Mouse (Mus musculus) embryonic facial prominence, embryonic 15.5 days (tissue): ENCODE measurements around the gene Rad51b. TPM values are rescaled to one million over a fixed set of nuclear protein-coding genes. Genes with fewer than 3 reads are reported as not detected.

ENCODE experiments used
- ATAC-seq: fragments of 200-750 bp; cut with Nextera tagmentation; 2 replicates; pipeline ENCODE4 v1.8.0; 2017; ENCODE audit warnings: low read depth, moderate TSS enrichment; ENCODE audit not compliant: insufficient number of reproducible peaks, low FRiP score, low TSS enrichment
- H3K27ac ChIP-seq: fragments of 300-500 bp; sonication (generic); replicated peaks from 2 replicates; pipeline ENCODE4 v1.5.1; 2015; ENCODE audit warnings: mild to moderate bottlenecking, inconsistent platforms
- H3K27me3 ChIP-seq: fragments of 300-500 bp; sonication (generic); 2 replicates; pipeline ENCODE4 v1.6.1; 2015; ENCODE audit warnings: inconsistent platforms
- H3K36me3 ChIP-seq: fragments of 300-500 bp; sonication (generic); 2 replicates; pipeline ENCODE4 v1.6.1; 2015; ENCODE audit warnings: mild to moderate bottlenecking, inconsistent platforms
- H3K4me1 ChIP-seq: fragments of 300-500 bp; sonication (generic); 2 replicates; pipeline ENCODE4 v1.6.1; 2015; ENCODE audit warnings: inconsistent platforms
- H3K4me2 ChIP-seq: fragments of 300-500 bp; sonication (generic); replicated peaks from 2 replicates; pipeline ENCODE4 v1.6.1; 2015; ENCODE audit warnings: mild to moderate bottlenecking, inconsistent platforms
- H3K4me3 ChIP-seq: fragments of 300-500 bp; sonication (generic); replicated peaks from 2 replicates; pipeline ENCODE4 v1.5.1; 2015; ENCODE audit warnings: mild to moderate bottlenecking, inconsistent platforms
- H3K9ac ChIP-seq: fragments of 300-500 bp; sonication (generic); 2 replicates; pipeline ENCODE4 v1.6.1; 2015; ENCODE audit warnings: inconsistent platforms
- H3K9me3 ChIP-seq: fragments of 300-500 bp; sonication (generic); replicated peaks from 2 replicates; pipeline ENCODE4 v1.6.1; 2016; ENCODE audit warnings: inconsistent platforms
- WGBS: fragments of 180-500 bp; shearing (Covaris S2); methylation state at CpG from one replicate; pipeline ENCODE4 v1.1.7; 2015; 5-methylcytosine and 5-hydroxymethylcytosine counted together
- polyA plus RNA-seq: library from polyadenylated mRNA; unstranded; fragments of >200 nt; fragmentation: Nextera tagmentation; extraction: Ambion mirVana; gene quantifications from 2 replicates; pipeline ENCODE4 v1.2.1, GENCODE M21; 2015

Gene Rad51b
- polyA plus RNA-seq, 1 experiment from 2014 or later = 7.3 TPM

GRCm38 (mm10) chr12:79559410-79560015 is 262.4 kb downstream of the Rad51b start:
- 54% methylated on average over 4 of the region's 4 CpGs for WGBS
- no peaks in the 10 kb centered on the region for H3K9me3 ChIP-seq
- no peak overlapping the region for H3K4me3 ChIP-seq
- no peaks in the 10 kb centered on the region for H3K27me3 ChIP-seq
- no peak overlapping the region for H3K9ac ChIP-seq
- H3K4me1 ChIP-seq = 0 out of 2 replicates have a peak, but pooled peaks cover 6% of the 10 kb centered on the region
- ATAC-seq = no peak
- no peak overlapping the region for H3K4me2 ChIP-seq
- H3K27ac ChIP-seq = peak overlapping the region; percentile 78
- no peaks in the 10 kb centered on the region for H3K36me3 ChIP-seq

DNA sequence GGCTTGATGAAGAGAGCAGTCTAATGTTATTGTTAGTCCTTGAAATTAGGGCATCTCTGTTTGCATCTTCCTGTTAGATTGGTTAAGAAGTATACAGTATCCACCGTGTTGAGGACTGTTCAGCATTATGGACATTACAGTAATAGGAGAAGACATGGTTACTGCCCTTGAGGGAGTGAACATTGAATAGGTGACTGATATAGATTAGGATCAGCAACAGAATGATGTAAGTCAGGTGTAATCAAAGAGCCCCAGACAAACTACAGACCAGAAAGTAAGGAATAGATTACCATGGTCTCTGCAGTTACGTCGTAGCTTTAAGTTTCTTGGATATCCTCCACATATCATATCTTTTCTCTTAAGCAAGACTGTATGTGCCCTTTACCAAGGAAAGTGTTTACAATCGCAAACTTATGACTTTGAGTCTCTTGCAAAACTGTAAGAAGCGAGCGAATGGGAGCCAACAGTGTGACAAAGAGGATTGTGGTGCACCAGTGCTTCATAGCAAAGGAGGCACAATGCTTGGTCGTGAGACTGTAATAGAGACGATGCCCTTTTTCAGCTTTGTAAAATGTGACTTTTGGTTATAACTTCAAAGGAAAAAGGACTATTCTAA is 263.1 kb downstream of the Rad51b start:
- Histone ChIP-seq H3K36me3 (no peaks in the 10 kb centered on the region), H3K27ac (peak overlapping the region; percentile 78), H3K9ac (no peak overlapping the region), H3K4me2 (no peak overlapping the region), H3K4me1 (0 out of 2 replicates have a peak, but pooled peaks cover 6% of the 10 kb centered on the region), H3K4me3 (no peak overlapping the region), H3K9me3 (no peaks in the 10 kb centered on the region), H3K27me3 (no peaks in the 10 kb centered on the region)
- 42% methylated on average over 8 of the region's 8 CpGs for WGBS
- ATAC-seq = no peak

DNA sequence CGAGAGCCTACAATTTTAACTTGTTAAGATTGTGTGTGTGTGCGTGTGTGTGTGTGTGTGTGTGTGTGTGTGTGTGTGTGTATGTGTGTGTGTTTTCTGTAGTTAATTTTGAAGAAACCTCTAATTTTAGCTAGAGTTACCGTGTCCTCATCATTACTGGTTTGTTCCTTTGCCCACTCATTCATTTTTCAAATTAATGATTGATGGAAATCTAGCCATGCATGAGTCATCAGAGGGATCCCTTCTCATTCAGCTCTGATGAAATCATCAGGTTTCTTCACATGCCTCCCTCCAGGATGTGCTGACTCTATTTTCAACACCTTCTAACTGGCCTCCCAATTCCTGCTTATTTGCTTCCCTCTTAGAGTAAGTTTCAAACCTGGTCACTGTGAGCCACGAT is 263.8 kb downstream of the Rad51b start:
- no peak for ATAC-seq
- Histone ChIP-seq H3K36me3 (no peaks in the 10 kb centered on the region), H3K9me3 (no peaks in the 10 kb centered on the region), H3K27ac (0 out of 2 replicates have a peak overlapping the region, but pooled peaks have one; percentile 1), H3K27me3 (no peaks in the 10 kb centered on the region), H3K4me2 (no peak overlapping the region), H3K4me3 (no peak overlapping the region), H3K4me1 (0 out of 2 replicates have a peak, but pooled peaks cover 6% of the 10 kb centered on the region), H3K9ac (no peak overlapping the region)
- WGBS = 57% methylated on average over 4 of the region's 4 CpGs

DNA sequence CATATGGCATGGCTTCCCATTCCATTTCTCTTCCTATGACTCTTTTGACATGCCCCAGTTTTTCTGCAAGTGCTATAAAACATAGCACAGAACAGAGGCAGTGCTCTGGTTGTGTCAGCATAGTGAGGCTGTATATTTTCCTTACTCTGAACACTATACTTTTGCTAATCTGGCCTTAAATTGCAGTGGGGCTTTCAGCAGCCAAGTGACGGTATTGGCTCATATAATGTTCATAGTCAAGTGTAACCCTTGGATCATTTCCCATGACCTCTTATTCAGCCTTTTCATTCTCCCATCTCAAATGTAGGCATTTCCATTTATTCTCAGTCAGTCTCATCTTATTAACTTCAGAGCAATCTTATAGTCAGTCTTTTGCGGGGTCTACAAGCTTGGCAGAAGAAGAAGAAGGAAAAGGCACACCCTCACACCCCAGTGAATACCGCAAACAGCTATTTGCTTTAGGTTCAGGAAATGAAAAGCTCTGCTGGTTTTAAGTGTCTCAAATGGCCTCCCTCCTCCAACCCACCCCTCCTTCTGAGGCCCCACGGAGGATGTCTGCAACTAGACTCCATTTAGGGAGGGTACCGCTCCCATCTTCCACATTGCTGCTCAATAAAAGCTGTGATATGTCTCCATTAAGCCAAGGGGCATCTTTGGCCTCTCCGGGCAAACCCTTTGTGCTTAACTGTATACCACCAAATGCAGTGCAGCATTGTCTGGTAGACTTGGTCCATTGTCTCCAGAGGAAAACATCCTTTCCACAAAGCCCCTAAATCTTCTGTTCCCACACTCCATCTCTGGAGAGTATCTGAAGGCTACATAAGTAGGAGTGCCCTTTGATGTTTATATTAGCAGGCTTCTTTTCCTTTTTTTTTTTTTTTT is 277.3 kb downstream of the Rad51b start:
- 53% methylated on average over 6 of the region's 6 CpGs for WGBS
- Histone ChIP-seq H3K9me3 (no peaks in the 10 kb centered on the region), H3K4me1 (peaks cover 12% of the 10 kb centered on the region), H3K36me3 (no peaks in the 10 kb centered on the region), H3K4me3 (no peak overlapping the region), H3K9ac (no peak overlapping the region), H3K27me3 (no peaks in the 10 kb centered on the region), H3K4me2 (no peak overlapping the region), H3K27ac (peak overlapping the region; percentile 63)
- ATAC-seq = peak; percentile 72

- Histone ChIP-seq H3K27me3 (no peaks in the 10 kb centered on the region), H3K4me3 (no peak overlapping the region), H3K4me2 (no peak overlapping the region), H3K4me1 (peaks cover 15% of the 10 kb centered on the region), H3K27ac (peak overlapping the region; percentile 63; the same call in 1 of the 2 replicates), H3K9ac (no peak overlapping the region), H3K36me3 (no peaks in the 10 kb centered on the region), H3K9me3 (no peaks in the 10 kb centered on the region)
- ATAC-seq = no peak
- 48% methylated on average over 7 of the region's 7 CpGs for WGBS
These were observed 278.0 kb downstream of the Rad51b start for GRCm38 (mm10) chr12:79575041-79575541.

- no peak for ATAC-seq
- H3K27me3 ChIP-seq = no peaks in the 10 kb centered on the region
- no peak overlapping the region for H3K4me3 ChIP-seq
- no peaks in the 10 kb centered on the region for H3K9me3 ChIP-seq
- 82% methylated on average over 2 of the region's 2 CpGs for whole genome bisulfite sequencing
- H3K27ac ChIP-seq = no peak overlapping the region; the same call in 1 of the 2 replicates
- no peak overlapping the region for H3K4me2 ChIP-seq
- no peaks in the 10 kb centered on the region for H3K36me3 ChIP-seq
- H3K9ac ChIP-seq = no peak overlapping the region
- peaks cover 15% of the 10 kb centered on the region for H3K4me1 ChIP-seq
These were observed 280.4 kb downstream of the Rad51b start for GRCm38 (mm10) chr12:79577525-79577924.

DNA sequence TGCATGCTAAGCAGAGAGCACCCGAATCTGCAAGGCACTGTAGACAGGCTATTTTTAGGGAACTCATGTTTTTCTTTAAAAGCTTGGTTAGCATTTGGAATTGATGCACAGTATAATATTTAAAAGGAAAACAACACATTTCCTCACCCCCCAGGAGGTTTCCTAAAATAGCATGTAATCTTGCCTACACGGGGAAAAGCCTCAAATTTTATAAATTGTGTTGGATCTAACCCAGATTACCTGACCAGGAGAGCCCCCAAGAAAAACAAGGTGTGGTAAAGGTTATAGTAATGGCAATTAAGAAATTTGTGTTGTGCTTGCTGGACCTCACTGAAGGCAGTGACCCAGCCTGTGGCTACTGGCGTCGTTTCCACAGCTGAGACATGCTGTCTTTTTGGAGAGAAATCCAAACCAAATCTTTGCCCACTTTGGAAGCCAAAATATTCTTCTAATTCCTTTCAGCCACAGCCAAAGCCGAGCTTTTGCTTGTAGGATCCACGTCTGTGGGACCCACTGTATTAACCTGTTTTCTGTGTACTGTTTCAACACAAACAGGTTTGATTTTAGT is 282.0 kb downstream of the Rad51b start:
- Histone ChIP-seq H3K9me3 (no peaks in the 10 kb centered on the region), H3K36me3 (no peaks in the 10 kb centered on the region), H3K4me2 (no peak overlapping the region), H3K9ac (no peak overlapping the region), H3K27me3 (no peaks in the 10 kb centered on the region), H3K4me3 (no peak overlapping the region), H3K4me1 (peaks cover 13% of the 10 kb centered on the region), H3K27ac (peak overlapping the region; percentile 60)
- ATAC-seq = no peak
- WGBS = 45% methylated on average over 6 of the region's 6 CpGs

DNA sequence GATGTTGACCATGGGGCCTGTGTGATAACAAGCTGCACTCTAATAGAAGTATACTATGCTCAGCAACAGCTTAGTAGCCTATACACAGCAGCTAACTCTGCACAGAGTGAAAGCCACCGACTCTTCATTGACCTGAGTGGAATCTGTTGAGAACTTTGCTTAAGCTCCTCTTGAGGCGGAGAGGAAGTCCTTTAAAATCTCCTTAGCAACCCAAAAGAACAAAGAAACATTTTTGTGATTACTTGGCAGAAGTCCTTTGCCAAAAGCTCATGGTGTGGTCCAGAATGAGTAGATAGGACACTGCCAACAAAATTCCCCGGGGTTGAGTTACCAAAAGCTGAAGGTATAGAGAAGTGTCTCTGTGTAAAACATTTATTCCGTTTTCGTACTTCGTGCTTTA is 282.8 kb downstream of the Rad51b start:
- ATAC-seq = no peak
- Histone ChIP-seq H3K9me3 (no peaks in the 10 kb centered on the region), H3K27ac (peak overlapping the region; percentile 60), H3K27me3 (no peaks in the 10 kb centered on the region), H3K9ac (no peak overlapping the region), H3K4me1 (peaks cover 7% of the 10 kb centered on the region), H3K4me2 (no peak overlapping the region), H3K36me3 (no peaks in the 10 kb centered on the region), H3K4me3 (no peak overlapping the region)
- 87% methylated on average over 6 of the region's 6 CpGs for WGBS

- no peak for ATAC-seq
- Histone ChIP-seq H3K9ac (no peak overlapping the region), H3K9me3 (no peaks in the 10 kb centered on the region), H3K4me2 (no peak overlapping the region), H3K36me3 (no peaks in the 10 kb centered on the region), H3K4me3 (no peak overlapping the region), H3K4me1 (0 out of 2 replicates have a peak, but pooled peaks cover under 1% of the 10 kb centered on the region), H3K27me3 (no peaks in the 10 kb centered on the region), H3K27ac (no peak overlapping the region)
- 59% methylated on average over 6 of the region's 6 CpGs for WGBS
These were observed 287.6 kb downstream of the Rad51b start for GRCm38 (mm10) chr12:79584556-79585307.

- Histone ChIP-seq H3K36me3 (no peaks in the 10 kb centered on the region), H3K27ac (no peak overlapping the region), H3K4me1 (no peaks in the 10 kb centered on the region), H3K9ac (no peak overlapping the region), H3K4me2 (no peak overlapping the region), H3K9me3 (no peaks in the 10 kb centered on the region), H3K27me3 (no peaks in the 10 kb centered on the region), H3K4me3 (no peak overlapping the region)
- 93% methylated on average over 2 of the region's 2 CpGs for WGBS
- ATAC-seq = no peak
These were observed 288.3 kb downstream of the Rad51b start for GRCm38 (mm10) chr12:79585336-79585735.
